Mouse (Mus musculus) G1E-ER4 (cell line): Measurements from ENCODE around the gene Gm12695. TPM values are rescaled to one million over a fixed set of nuclear protein-coding genes. Genes with fewer than 3 reads are reported as not detected.

ENCODE experiments used
- GATA1 ChIP-seq: IDR thresholded peaks from one replicate; pipeline ENCODE4 v1.8.0; 2012; ENCODE audit warnings: low read length, inconsistent platforms
- polyA plus RNA-seq: library from polyadenylated mRNA; stranded (reverse); fragments of >175 nt; gene quantifications from 2 replicates; pipeline ENCODE4 v1.2.3, GENCODE M21; 2012

The Gm12695 gene
- not detected in 2 replicates for polyA plus RNA-seq

DNA sequence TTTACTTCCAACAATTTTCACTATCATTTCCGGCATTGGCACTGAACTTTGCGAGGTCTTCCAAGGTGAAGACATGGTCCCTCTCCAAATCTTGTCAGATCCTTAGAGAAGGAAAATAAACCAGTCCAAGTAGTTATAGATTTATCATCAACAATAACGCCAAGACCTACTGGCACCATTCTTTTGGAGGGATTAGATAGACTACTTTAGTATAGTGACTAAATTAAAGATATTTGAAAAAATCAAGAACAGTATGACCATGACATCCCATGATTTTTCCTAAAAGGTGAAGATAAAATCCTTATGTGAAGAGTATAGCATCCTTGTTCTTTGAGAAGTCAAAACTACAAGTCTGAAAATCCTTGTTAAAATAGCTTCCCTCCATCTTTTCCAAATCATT lies at the start of gene Gm12695:
TSS of gene Gm12695 (minus strand) at position 101 of the 400 bp plus-strand sequence.
- TF ChIP-seq GATA1 = no peak

DNA sequence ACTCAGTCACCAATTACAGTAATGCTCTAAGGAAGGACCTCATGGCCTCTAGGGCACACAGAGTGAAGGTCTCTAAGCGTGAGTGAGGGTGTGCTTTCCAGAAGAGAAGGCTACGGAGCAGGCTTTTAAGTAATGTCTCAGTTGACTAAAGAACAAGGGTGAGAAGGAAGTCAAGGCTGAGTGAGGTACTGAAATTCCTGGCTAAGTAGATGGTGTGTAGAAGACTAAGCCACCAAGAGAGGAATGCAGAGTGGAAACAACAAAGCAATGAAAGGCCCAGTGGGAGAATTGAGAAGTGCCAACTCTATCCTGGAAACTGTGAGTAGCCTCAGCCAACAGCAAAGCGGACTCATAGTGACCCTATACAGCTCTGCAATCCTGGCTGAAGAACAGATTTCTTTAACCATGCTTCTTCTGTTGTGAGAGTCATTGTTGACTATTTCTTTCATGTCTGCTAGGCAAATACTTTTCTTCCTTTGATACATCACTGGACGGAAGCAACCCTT lies 40.6 kb upstream of the Gm12695 start:
- TF ChIP-seq GATA1 = no peak

GRCm38 (mm10) chr4:96806824-96807808 lies 22.1 kb upstream of the Gm12695 start:
- TF ChIP-seq GATA1 = no peak

DNA sequence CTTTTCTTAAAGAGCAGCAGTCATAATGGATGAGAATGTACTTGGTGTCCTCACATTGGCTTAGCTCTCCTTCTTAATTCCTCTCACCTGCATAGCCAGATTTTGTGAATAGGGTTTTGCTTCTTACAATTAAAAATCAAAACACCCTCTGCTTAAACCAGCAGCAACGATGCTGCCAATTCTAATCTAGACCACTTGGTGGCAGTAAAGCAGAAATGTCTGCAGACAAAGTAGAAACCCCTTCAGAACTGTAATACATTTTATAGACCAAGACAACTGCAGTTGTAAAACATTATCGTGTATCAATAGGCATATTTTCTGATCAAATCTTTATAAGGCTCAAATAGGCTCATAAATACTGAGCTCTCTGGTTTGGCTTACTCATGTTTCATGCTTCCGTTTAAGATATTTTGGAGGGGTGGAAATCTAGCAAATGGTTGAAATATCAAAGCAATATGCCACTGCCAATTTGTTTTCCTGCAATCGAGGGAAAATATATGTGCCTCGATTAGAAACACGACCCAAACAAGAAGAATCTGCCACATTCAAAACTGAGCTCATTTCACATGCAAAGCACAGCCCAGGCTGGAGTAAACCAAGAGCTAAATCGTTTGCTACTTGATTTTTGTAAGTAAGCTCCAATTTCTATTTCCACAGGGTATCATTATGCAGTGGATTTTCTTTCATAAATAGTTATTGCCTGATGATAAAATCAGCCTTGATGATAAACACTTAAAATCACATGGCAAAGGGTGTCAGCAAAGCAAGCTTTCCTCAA lies 14.6 kb upstream of the Gm12695 start:
- no peak for TF ChIP-seq GATA1

GRCm38 (mm10) chr4:96797583-96797982 lies 12.6 kb upstream of the Gm12695 start:
- TF ChIP-seq GATA1 = no peak

- TF ChIP-seq GATA1 = no peak
Measured at GRCm38 (mm10) chr4:96791301-96791700, 6.3 kb upstream of the Gm12695 start.

GRCm38 (mm10) chr4:96789905-96790304 lies 4.9 kb upstream of the Gm12695 start:
- no peak for TF ChIP-seq GATA1

DNA sequence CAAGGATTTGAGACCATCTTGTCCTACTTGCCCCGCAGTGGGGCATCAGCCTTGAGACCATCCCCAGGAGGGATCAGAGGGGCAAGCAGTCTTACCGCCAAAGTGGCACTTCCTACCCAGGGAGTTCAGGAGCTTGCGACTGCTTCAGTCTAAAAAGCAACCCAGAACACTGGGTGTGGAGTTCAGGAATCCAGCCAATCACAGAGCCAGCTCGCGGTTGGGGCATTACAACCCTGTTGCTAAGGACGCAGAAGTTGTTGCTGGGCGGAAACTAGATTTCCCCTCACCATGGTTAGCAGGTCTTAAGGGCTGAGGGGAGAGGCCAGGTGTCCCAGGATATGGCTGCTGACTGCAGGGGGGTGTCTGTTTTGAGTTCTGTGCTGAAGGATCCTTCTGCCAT lies 1.6 kb upstream of the Gm12695 start:
- TF ChIP-seq GATA1 = no peak

- TF ChIP-seq GATA1 = no peak
Measured at GRCm38 (mm10) chr4:96772966-96773566, 11.9 kb downstream of the Gm12695 start.

DNA sequence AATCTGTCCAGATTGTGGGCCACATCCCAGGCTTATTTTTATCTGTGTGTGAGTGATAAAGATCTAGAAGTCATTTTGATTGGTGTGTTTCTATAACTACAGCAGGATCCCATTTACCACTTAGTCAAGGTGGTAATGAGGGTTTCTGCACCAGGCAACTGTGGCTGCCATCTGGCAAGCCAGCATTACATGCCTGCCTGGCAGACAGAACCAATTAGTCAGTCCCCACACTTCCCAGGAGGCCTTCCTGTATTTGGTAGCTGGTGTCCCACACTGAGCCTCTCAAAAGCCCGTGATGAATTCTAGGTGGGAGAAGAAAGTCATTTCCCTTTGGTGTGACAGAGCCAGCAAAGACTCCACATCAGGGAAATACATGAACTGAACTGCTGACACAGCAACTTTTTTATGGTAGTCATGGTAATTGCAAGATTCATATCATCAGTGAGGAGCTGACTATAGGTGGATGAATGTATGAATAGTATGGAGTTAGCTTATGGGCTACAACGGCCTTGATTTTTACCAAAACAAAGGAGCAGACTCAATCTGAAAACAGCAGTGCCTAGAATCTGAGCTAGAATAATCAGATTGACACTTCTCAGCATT lies 18.5 kb downstream of the Gm12695 start:
- no peak for TF ChIP-seq GATA1

DNA sequence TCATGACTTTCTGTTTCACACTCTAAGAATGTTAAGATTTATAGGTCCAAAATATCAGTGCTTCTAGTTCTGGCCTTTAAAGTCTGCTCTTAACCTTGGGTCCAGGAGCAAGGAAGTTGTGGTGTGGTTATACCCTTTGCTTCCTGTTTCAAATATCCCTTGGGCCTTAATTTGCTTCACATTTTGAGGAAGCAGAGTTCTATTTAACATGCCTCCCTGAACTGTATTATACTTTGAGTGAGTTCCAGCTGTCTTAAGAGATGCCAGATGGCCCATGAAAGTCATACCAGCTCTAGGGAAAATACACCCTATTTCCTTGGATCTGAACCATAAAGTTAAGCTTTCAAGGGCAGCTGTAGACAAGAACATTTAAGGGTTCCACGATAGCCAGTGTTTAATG lies 33.0 kb downstream of the Gm12695 start:
- TF ChIP-seq GATA1 = no peak

DNA sequence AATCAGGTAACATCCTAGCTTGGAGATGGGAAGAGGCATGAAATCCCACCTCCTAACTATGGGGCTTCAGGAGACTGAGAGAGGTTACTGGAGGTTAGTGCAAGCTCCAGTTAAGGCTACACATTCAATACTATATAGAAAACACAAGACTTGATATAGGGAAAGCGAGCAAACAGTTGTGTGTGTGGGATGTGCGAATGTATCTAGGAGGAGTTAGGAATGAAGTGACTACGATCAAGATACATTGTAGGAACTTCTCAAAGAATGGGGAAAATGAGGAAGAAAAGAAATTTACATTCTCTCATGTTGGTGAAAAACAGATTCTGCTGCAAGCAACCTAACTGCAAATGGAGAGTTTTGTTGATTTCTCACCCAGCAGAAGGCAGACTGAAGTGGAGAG lies 44.5 kb downstream of the Gm12695 start:
- TF ChIP-seq GATA1 = no peak

GRCm38 (mm10) chr4:96729256-96729655 lies 55.7 kb downstream of the Gm12695 start:
- no peak for TF ChIP-seq GATA1

- no peak for TF ChIP-seq GATA1
Measured at GRCm38 (mm10) chr4:96728211-96728610, 56.8 kb downstream of the Gm12695 start.

DNA sequence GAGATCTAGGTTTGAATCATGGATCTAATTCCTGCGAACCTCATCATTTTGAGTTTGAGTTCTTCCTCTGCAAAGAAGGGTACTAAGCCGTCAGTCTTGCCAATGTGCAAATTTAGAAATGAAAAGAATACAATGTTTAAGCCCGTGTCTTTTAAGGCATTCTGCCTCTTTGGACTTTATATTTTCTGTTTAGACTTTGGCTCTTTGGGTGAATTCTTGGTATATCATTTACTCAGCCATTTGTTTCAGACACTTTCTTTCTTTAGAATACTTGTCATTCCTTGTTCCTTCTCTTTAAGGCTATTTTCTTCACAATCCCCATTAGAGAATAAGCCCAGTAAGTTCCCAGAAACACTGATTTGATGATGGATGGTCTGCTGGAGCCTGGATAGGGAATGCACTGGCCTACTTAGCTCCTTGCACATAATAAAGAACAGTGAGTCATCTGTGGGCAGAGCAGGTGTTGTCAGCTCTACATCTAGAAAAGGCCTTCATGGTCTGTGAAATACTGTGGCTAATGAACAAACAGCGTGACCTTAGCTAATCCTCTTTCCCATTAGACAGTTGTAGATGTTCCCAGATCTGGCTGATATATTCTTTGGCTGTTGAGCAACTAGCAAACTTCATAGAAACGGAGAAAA lies 59.5 kb downstream of the Gm12695 start:
- TF ChIP-seq GATA1 = no peak
